Comparison of ENCODE assay signal across 9 mouse cellular contexts in genomic region chr17:21708401-21708800, GRCm38 (mm10). TPM values are rescaled to one million over a fixed set of nuclear protein-coding genes. Genes with fewer than 3 reads are reported as not detected.
DNase-seq lines count a peak whose midpoint lies in the region; ATAC-seq and TF ChIP-seq lines count a peak whose summit lies in the region.
"Had no signal": no experiment of that assay in that cellular context is flagged by ENCODE, and none has a peak within 500 bp of the region (broad histone marks: within the 10 kb centered on the region; RNA-seq: fewer than 3 reads in every experiment).

No protein-coding gene starts in this region.

- H3K36me3 ChIP-seq in lung, embryonic 14.5 days (ENCODE audit: insufficient read depth), result peaks cover 10% of the 10 kb centered on the region; the same call in 1 of the 2 replicates
- H3K36me3 ChIP-seq in forebrain, embryonic 14.5 days (ENCODE audit: control insufficient read depth, insufficient read depth, low read length), result peaks cover 11% of the 10 kb centered on the region
- H3K36me3 ChIP-seq in liver, embryonic 14.5 days (replicated peaks; ENCODE audit: control insufficient read depth, insufficient read depth, low read depth), result peaks cover 9% of the 10 kb centered on the region
- no peaks in the 10 kb centered on the region for H3K36me3 ChIP-seq in stomach, postnatal 0 days (ENCODE audit: control insufficient read depth, insufficient read depth, low read length)

- no peaks in the 10 kb centered on the region for H3K27me3 ChIP-seq in lung, embryonic 14.5 days (ENCODE audit: insufficient read depth, low read length)
- no peaks in the 10 kb centered on the region for H3K27me3 ChIP-seq in forebrain, embryonic 14.5 days (replicated peaks; ENCODE audit: control insufficient read depth, insufficient read depth, low read length)
- no peaks in the 10 kb centered on the region for H3K27me3 ChIP-seq in liver, embryonic 14.5 days (ENCODE audit: control insufficient read depth, insufficient read depth, low read length)
- no peaks in the 10 kb centered on the region for H3K27me3 ChIP-seq in stomach, postnatal 0 days (ENCODE audit: control insufficient read depth, insufficient read depth, low read length)

- WGBS in lung, embryonic 14.5 days, result 31% methylated on average over 2 of the region's 2 CpGs
- 31% methylated on average over 2 of the region's 2 CpGs for WGBS in forebrain, embryonic 14.5 days
- 22% methylated on average over 2 of the region's 2 CpGs for WGBS in liver, embryonic 14.5 days (ENCODE audit: insufficient replicate concordance)
- 41% methylated on average over 2 of the region's 2 CpGs for WGBS in stomach, postnatal 0 days

- H3K4me1 ChIP-seq in lung, embryonic 14.5 days (ENCODE audit: insufficient read depth), result 0 out of 2 replicates have a peak, but pooled peaks cover 4% of the 10 kb centered on the region
- peaks cover 10% of the 10 kb centered on the region; the same call in 1 of the 2 replicates for H3K4me1 ChIP-seq in forebrain, embryonic 14.5 days (ENCODE audit: control insufficient read depth, insufficient read depth, low read length)
- peaks cover 14 to 21% of the 10 kb centered on the region in 2 experiments for H3K4me1 ChIP-seq in liver, embryonic 14.5 days (replicated peaks; ENCODE audit: control insufficient read depth in 2 of 2, insufficient read depth in 2 of 2, low read length in 1 of 2)
- no peaks in the 10 kb centered on the region for H3K4me1 ChIP-seq in stomach, postnatal 0 days (replicated peaks; ENCODE audit: control insufficient read depth, insufficient read depth)

- peak overlapping the region; percentile 73 for H3K4me2 ChIP-seq in lung, embryonic 14.5 days
- peak overlapping the region; percentile 65 for H3K4me2 ChIP-seq in forebrain, embryonic 14.5 days (ENCODE audit: low read length)
- H3K4me2 ChIP-seq in liver, embryonic 14.5 days (ENCODE audit: low read depth), result peak overlapping the region; percentile 61
- peak overlapping the region; percentile 58 for H3K4me2 ChIP-seq in stomach, postnatal 0 days (replicated peaks; ENCODE audit: low read depth)

- no peak for TF ChIP-seq CTCF in lung, embryonic 14.5 days (IDR thresholded peaks at IDR 0.05; ENCODE audit: low read depth)
- TF ChIP-seq CTCF in liver, embryonic 14.5 days (IDR thresholded peaks at IDR 0.05; ENCODE audit: low read depth), result no peak
- no peak for TF ChIP-seq CTCF in stomach, postnatal 0 days (IDR thresholded peaks at IDR 0.05; ENCODE audit: low read depth)

- H3K9me3 ChIP-seq in lung, embryonic 14.5 days (ENCODE audit: low read depth, low read length), result no peaks in the 10 kb centered on the region
- H3K9me3 ChIP-seq in forebrain, embryonic 14.5 days (replicated peaks; ENCODE audit: control insufficient read depth, low read length), result no peaks in the 10 kb centered on the region
- H3K9me3 ChIP-seq in liver, embryonic 14.5 days (ENCODE audit: control insufficient read depth, low read length), result no peaks in the 10 kb centered on the region
- no peaks in the 10 kb centered on the region for H3K9me3 ChIP-seq in stomach, postnatal 0 days (ENCODE audit: control insufficient read depth, low read length)

- peak; percentile 13 for DNase-seq in lung, embryonic 14.5 days
- DNase-seq in lung, adult 18-20 months, result no peak
- DNase-seq in forebrain, embryonic 14.5 days (ENCODE audit: low spot score), result no peak
- DNase-seq in liver, embryonic 14.5 days (ENCODE audit: low read depth in 3 of 3, low spot score in 3 of 3), result no peak
- DNase-seq in stomach, postnatal 0 days (ENCODE audit: low spot score), result no peak
- DNase-seq in B cell, adult 2 months, result no peak
- DNase-seq in spleen, postnatal 14 days (ENCODE audit: low spot score in 2 of 2), result no peak
- DNase-seq: right cerebral cortex, postnatal 25 days had no signal

- H3K4me3 ChIP-seq in lung, embryonic 14.5 days (ENCODE audit: low read depth, low read length), result peak overlapping the region; percentile 52
- H3K4me3 ChIP-seq in forebrain, embryonic 14.5 days (ENCODE audit: low read depth, low read length), result peak overlapping the region; percentile 48
- peak overlapping the region; percentile 39 to 90 for H3K4me3 ChIP-seq in liver, embryonic 14.5 days (ENCODE audit: insufficient read depth in 1 of 2, low read depth in 2 of 2, low read length in 2 of 2)
- peak overlapping the region; percentile 8; the same call in 1 of the 2 replicates for H3K4me3 ChIP-seq in stomach, postnatal 0 days (ENCODE audit: low read depth, low read length)

- TF ChIP-seq EP300 in liver, embryonic 14.5 days (IDR thresholded peaks at IDR 0.05; ENCODE audit: low read depth), result no peak
- TF ChIP-seq EP300 in stomach, postnatal 0 days (optimal IDR thresholded peaks at IDR 0.05), result no peak

- peak overlapping the region; percentile 72 for H3K9ac ChIP-seq in lung, embryonic 14.5 days
- H3K9ac ChIP-seq in forebrain, embryonic 14.5 days (ENCODE audit: low read length), result peak overlapping the region; percentile 74
- peak overlapping the region; percentile 91 for H3K9ac ChIP-seq in liver, embryonic 14.5 days (replicated peaks)
- peak overlapping the region; percentile 36 for H3K9ac ChIP-seq in stomach, postnatal 0 days (ENCODE audit: low read length)

- peak overlapping the region; percentile 97; the same call in 1 of the 2 replicates for H3K27ac ChIP-seq in lung, embryonic 14.5 days (ENCODE audit: low read depth)
- H3K27ac ChIP-seq in forebrain, embryonic 14.5 days (ENCODE audit: low read depth, low read length), result no peak overlapping the region
- peak overlapping the region; percentile 45 for H3K27ac ChIP-seq in liver, embryonic 14.5 days
- no peak overlapping the region; the same call in 1 of the 2 replicates for H3K27ac ChIP-seq in stomach, postnatal 0 days (replicated peaks)

- ATAC-seq in lung, embryonic 14.5 days (ENCODE audit: insufficient read depth), result no peak
- no peak for ATAC-seq in forebrain, embryonic 14.5 days
- no peak for ATAC-seq in liver, embryonic 14.5 days (ENCODE audit: insufficient read depth)
- ATAC-seq in stomach, postnatal 0 days (ENCODE audit: low FRiP score, low TSS enrichment), result no peak
- ATAC-seq in monocyte, adult 5-6 weeks (replicated peaks; ENCODE audit: insufficient number of reproducible peaks, low FRiP score, low TSS enrichment, poor library complexity, severe bottlenecking), result no peak

RNA-seq across cellular contexts. Expression of gene Zfp760, which starts 0.9 kb away (rescaled TPM):
- 15.3 and 16.8 TPM in 2 replicates for polyA plus RNA-seq in lung, embryonic 14.5 days (2014; fragmentation: Nextera tagmentation; extraction: Ambion mirVana)
- 19.9 and 21.8 TPM in 2 replicates for polyA plus RNA-seq in forebrain, embryonic 14.5 days (2014; fragmentation: Nextera tagmentation; extraction: Ambion mirVana)
- polyA plus RNA-seq in liver, embryonic 14.5 days (2012; rRNA removed), result 2.0 and 4.1 TPM in 2 replicates
- polyA plus RNA-seq in liver, embryonic 14.5 days (2014; fragmentation: Nextera tagmentation; extraction: Ambion mirVana), result 4.0 and 4.1 TPM in 2 replicates
- polyA plus RNA-seq in stomach, postnatal 0 days (2015; fragmentation: Nextera tagmentation; extraction: Ambion mirVana), result 2.6 and 2.8 TPM in 2 replicates
- 1.8 to 8.8 TPM (median 5.2 TPM) in 3 replicates for total RNA-seq in monocyte, adult 5-6 weeks (2017)

RNA-seq across cellular contexts. Expression of gene Gm10226, which starts 16.7 kb away (rescaled TPM):
- polyA plus RNA-seq in lung, embryonic 14.5 days (2014; fragmentation: Nextera tagmentation; extraction: Ambion mirVana), result 4.6 and 5.0 TPM in 2 replicates
- polyA plus RNA-seq in forebrain, embryonic 14.5 days (2014; fragmentation: Nextera tagmentation; extraction: Ambion mirVana), result 22.1 and 23.7 TPM in 2 replicates
- polyA plus RNA-seq in liver, embryonic 14.5 days (2012; rRNA removed), result 2.3 TPM in 1 of 2 replicates, not detected in the other
- 5.0 and 6.1 TPM in 2 replicates for polyA plus RNA-seq in liver, embryonic 14.5 days (2014; fragmentation: Nextera tagmentation; extraction: Ambion mirVana)
- polyA plus RNA-seq in stomach, postnatal 0 days (2015; fragmentation: Nextera tagmentation; extraction: Ambion mirVana), result 3.4 and 3.7 TPM in 2 replicates
- total RNA-seq in monocyte, adult 5-6 weeks (2017), result 23.5 to 31.1 TPM in 2 of 3 replicates, not detected in the other

RNA-seq across cellular contexts. Expression of gene Zfp229, which starts 22.2 kb away (rescaled TPM):
- polyA plus RNA-seq in lung, embryonic 14.5 days (2014; fragmentation: Nextera tagmentation; extraction: Ambion mirVana), result 7.2 TPM in 2 replicates
- polyA plus RNA-seq in forebrain, embryonic 14.5 days (2014; fragmentation: Nextera tagmentation; extraction: Ambion mirVana), result 6.5 and 7.5 TPM in 2 replicates
- 0.71 and 1.1 TPM in 2 replicates for polyA plus RNA-seq in liver, embryonic 14.5 days (2012; rRNA removed)
- polyA plus RNA-seq in liver, embryonic 14.5 days (2014; fragmentation: Nextera tagmentation; extraction: Ambion mirVana), result 1.1 and 1.6 TPM in 2 replicates
- polyA plus RNA-seq in stomach, postnatal 0 days (2015; fragmentation: Nextera tagmentation; extraction: Ambion mirVana), result 2.5 TPM in 2 replicates
- total RNA-seq in monocyte, adult 5-6 weeks (2017), result 0.96 to 5.0 TPM (median 1.8 TPM) in 3 replicates

RNA-seq across cellular contexts. Expression of gene Zfp983, which starts 58.0 kb away (rescaled TPM):
- 2.9 and 4.3 TPM in 2 replicates for polyA plus RNA-seq in lung, embryonic 14.5 days (2014; fragmentation: Nextera tagmentation; extraction: Ambion mirVana)
- polyA plus RNA-seq in forebrain, embryonic 14.5 days (2014; fragmentation: Nextera tagmentation; extraction: Ambion mirVana), result 11.8 and 14.8 TPM in 2 replicates
- 0.38 and 0.78 TPM in 2 replicates for polyA plus RNA-seq in liver, embryonic 14.5 days (2012; rRNA removed)
- polyA plus RNA-seq in liver, embryonic 14.5 days (2014; fragmentation: Nextera tagmentation; extraction: Ambion mirVana), result 1.3 and 1.4 TPM in 2 replicates
- 1.5 and 1.9 TPM in 2 replicates for polyA plus RNA-seq in stomach, postnatal 0 days (2015; fragmentation: Nextera tagmentation; extraction: Ambion mirVana)
- total RNA-seq in monocyte, adult 5-6 weeks (2017), result 3.7 to 9.5 TPM (median 4.5 TPM) in 3 replicates

Comparison
In these comparisons a context has a peak if more than half of its experiments do, and no peak if none do; other contexts are left out.
1. H3K27ac ChIP-seq: peak in lung, embryonic 14.5 days (single experiment) and liver, embryonic 14.5 days (single experiment); none in forebrain, embryonic 14.5 days (single experiment) and stomach, postnatal 0 days (single experiment).
2. H3K4me3 ChIP-seq: peak in every context shown above with its lines; median percentile 64 in liver, embryonic 14.5 days; 52 in lung, embryonic 14.5 days; 48 in forebrain, embryonic 14.5 days; 8 in stomach, postnatal 0 days.
3. H3K9ac ChIP-seq: peak in every context shown above with its lines; median percentile 91 in liver, embryonic 14.5 days; 74 in forebrain, embryonic 14.5 days; 72 in lung, embryonic 14.5 days; 36 in stomach, postnatal 0 days.
4. Peak in every context shown above with its lines, with median percentiles within 50 percentile points of each other: H3K4me2 ChIP-seq.